Mouse (Mus musculus) MEL (cell line): ENCODE results near the gene Fgf22.

Source experiments
- CTCF ChIP-seq, 3 experiments: IDR thresholded peaks in 2 of 3; conservative IDR thresholded peaks in 1 of 3; 2 replicates each; pipeline ENCODE4 v1.5.1; 2011 to 2012; ENCODE audit warnings: low read length in 3 of 3, low read depth in 2 of 3, mild to moderate bottlenecking in 2 of 3, improper control_type of control experiment in 1 of 3, inconsistent platforms in 1 of 3, mixed read lengths in 1 of 3, moderate library complexity in 1 of 3; ENCODE audit not compliant: control insufficient read depth in 1 of 3, insufficient read depth in 1 of 3, poor library complexity in 1 of 3, severe bottlenecking in 1 of 3
- POLR2A ChIP-seq, 2 experiments: IDR thresholded peaks; 2 replicates each; pipeline ENCODE4 v1.6.1; 2011 to 2012; ENCODE audit warnings: low read length in 2 of 2, mild to moderate bottlenecking in 2 of 2, control low read depth in 1 of 2, improper control_type of control experiment in 1 of 2, low read depth in 1 of 2, moderate library complexity in 1 of 2; ENCODE audit not compliant: control insufficient read depth in 1 of 2, insufficient read depth in 1 of 2, poor library complexity in 1 of 2
- RAD21 ChIP-seq: IDR thresholded peaks from 2 replicates; pipeline ENCODE4 v1.6.1; 2011; ENCODE audit warnings: mild to moderate bottlenecking, low read depth, low read length, improper control_type of control experiment

GRCm38 (mm10) chr10:79797326-79797725 lies 42.5 kb downstream of the Fgf22 start:
- peak in 1 of 2 experiments; percentile 17; a peak in 1 of 4 replicates for TF ChIP-seq POLR2A (IDR thresholded peaks at IDR 0.05; ENCODE audit: control insufficient read depth in 1 of 2, insufficient read depth in 1 of 2, low read depth in 1 of 2, low read length in 2 of 2, poor library complexity in 1 of 2)
- no peak for TF ChIP-seq RAD21
- no peak for TF ChIP-seq CTCF (IDR thresholded peaks at IDR 0.05 in 2 of 3, conservative IDR thresholded peaks at IDR 0.05 in 1 of 3; ENCODE audit: control insufficient read depth in 1 of 3, insufficient read depth in 1 of 3, low read depth in 2 of 3, low read length in 3 of 3, poor library complexity in 1 of 3, severe bottlenecking in 1 of 3)
